8 mouse cellular contexts compared by ENCODE assay signal in the genomic region with DNA sequence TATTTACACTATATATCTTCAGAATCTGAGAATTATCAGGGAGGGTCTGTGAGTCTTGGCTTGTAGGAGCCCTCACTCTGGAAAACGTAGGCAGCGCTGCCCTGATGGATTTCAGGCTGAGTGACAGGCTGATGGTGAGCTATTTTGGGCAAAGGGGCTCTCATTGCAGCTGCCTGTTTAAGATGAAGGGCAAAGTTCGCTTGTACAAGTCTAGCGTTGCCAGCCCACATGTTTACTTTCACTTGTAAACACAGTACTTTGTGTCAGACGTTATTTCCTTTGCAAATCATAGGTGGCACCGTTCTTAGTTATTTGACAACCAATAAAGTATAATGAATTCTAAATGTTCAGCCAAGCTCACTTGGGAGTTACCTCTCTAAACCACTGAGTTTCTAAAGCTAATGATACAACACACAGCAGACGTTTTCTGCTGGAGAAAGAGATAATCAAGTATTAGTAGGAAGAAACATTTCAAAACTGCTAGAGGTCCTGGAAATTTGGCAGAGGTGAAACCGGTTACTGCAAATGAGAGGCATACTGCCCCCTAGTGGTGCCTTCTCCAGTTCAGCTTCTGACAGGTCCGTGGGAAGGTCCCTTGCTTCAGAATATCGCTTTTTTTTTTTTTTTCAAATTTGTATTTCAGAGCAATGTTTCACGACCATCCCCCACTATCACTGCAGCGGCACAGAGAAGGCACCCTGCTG. TPM values are rescaled to one million over a fixed set of nuclear protein-coding genes. Genes with fewer than 3 reads are reported as not detected.
DNase-seq lines count a peak whose midpoint lies in the region; ATAC-seq lines count a peak whose summit lies in the region.

No protein-coding gene starts in this region.

- H3K27me3 ChIP-seq in hindbrain, embryonic 10.5 days (ENCODE audit: insufficient read depth, poor library complexity, severe bottlenecking) = no peaks in the 10 kb centered on the region
- no peaks in the 10 kb centered on the region for H3K27me3 ChIP-seq in hindbrain, embryonic 12.5 days
- no peaks in the 10 kb centered on the region for H3K27me3 ChIP-seq in intestine, embryonic 14.5 days (replicated peaks; ENCODE audit: control insufficient read depth, insufficient read depth, low read length)
- H3K27me3 ChIP-seq in midbrain, embryonic 11.5 days (ENCODE audit: control insufficient read depth, insufficient read depth, low read length) = no peaks in the 10 kb centered on the region

- no peaks in the 10 kb centered on the region for H3K36me3 ChIP-seq in hindbrain, embryonic 10.5 days
- H3K36me3 ChIP-seq in hindbrain, embryonic 12.5 days = no peaks in the 10 kb centered on the region
- no peaks in the 10 kb centered on the region for H3K36me3 ChIP-seq in intestine, embryonic 14.5 days (ENCODE audit: control insufficient read depth, insufficient read depth, low read length)
- no peaks in the 10 kb centered on the region for H3K36me3 ChIP-seq in midbrain, embryonic 11.5 days (ENCODE audit: control insufficient read depth, insufficient read depth, low read length)

- no peak overlapping the region for H3K4me2 ChIP-seq in hindbrain, embryonic 12.5 days (replicated peaks)
- H3K4me2 ChIP-seq in intestine, embryonic 14.5 days (ENCODE audit: low read length) = 0 out of 2 replicates have a peak overlapping the region, but pooled peaks have one; percentile 3
- no peak overlapping the region for H3K4me2 ChIP-seq in midbrain, embryonic 11.5 days

- H3K27ac ChIP-seq in hindbrain, embryonic 10.5 days = no peak overlapping the region
- H3K27ac ChIP-seq in hindbrain, embryonic 12.5 days = no peak overlapping the region
- H3K27ac ChIP-seq in intestine, embryonic 14.5 days (ENCODE audit: low read depth) = no peak overlapping the region
- H3K27ac ChIP-seq in midbrain, embryonic 11.5 days (ENCODE audit: low read depth, low read length) = no peak overlapping the region

- 16% methylated on average over 12 of the region's 12 CpGs for WGBS in hindbrain, embryonic 10.5 days
- WGBS in hindbrain, embryonic 12.5 days = 16% methylated on average over 12 of the region's 12 CpGs
- 8% methylated on average over 12 of the region's 12 CpGs for WGBS in intestine, embryonic 14.5 days
- WGBS in midbrain, embryonic 11.5 days = 18% methylated on average over 12 of the region's 12 CpGs

- H3K9me3 ChIP-seq in hindbrain, embryonic 10.5 days = no peaks in the 10 kb centered on the region
- no peaks in the 10 kb centered on the region for H3K9me3 ChIP-seq in hindbrain, embryonic 12.5 days (replicated peaks)
- H3K9me3 ChIP-seq in intestine, embryonic 14.5 days (ENCODE audit: control insufficient read depth, low read length) = no peaks in the 10 kb centered on the region
- no peaks in the 10 kb centered on the region for H3K9me3 ChIP-seq in midbrain, embryonic 11.5 days (ENCODE audit: control insufficient read depth, low read length)

- ATAC-seq in hindbrain, embryonic 12.5 days (ENCODE audit: low FRiP score) = no peak
- 0 out of 2 replicates have a peak, but pooled peaks have one; percentile 60 for ATAC-seq in intestine, embryonic 14.5 days (replicated peaks; ENCODE audit: low FRiP score, low TSS enrichment, low read depth)
- ATAC-seq in midbrain, embryonic 11.5 days (ENCODE audit: low FRiP score) = peak; percentile 72

- DNase-seq in hindbrain, embryonic 10.5 days (ENCODE audit: low spot score) = peak; percentile 78
- DNase-seq in embryo, embryonic 10 days (ENCODE audit: low spot score) = peak; percentile 94
- DNase-seq in gastrocnemius, postnatal 14 days = peak; percentile 91
- DNase-seq in intestine, embryonic 14.5 days (ENCODE audit: low spot score) = peak; percentile 85
- DNase-seq in left cerebral cortex, postnatal 14 days (ENCODE audit: low spot score in 2 of 2) = peak; percentile 84 to 89
- peak; percentile 93 for DNase-seq in midbrain, embryonic 11.5 days (ENCODE audit: low spot score, missing footprints)
- DNase-seq in spleen, postnatal 10 days (ENCODE audit: low spot score in 2 of 2) = peak; percentile 46 to 87

- intact Hi-C loops in gastrocnemius, postnatal 14 days (cut with DNase I; ENCODE audit: low total_unique reads) = no loop called here
- intact Hi-C loops in left cerebral cortex, postnatal 14 days (cut with DNase I) = loop anchor here (2.0 to 5.0 kb wide), 2 partner anchors 46 to 148 kb away; partner anchors contain the start of gene Pdlim5

- H3K4me1 ChIP-seq in hindbrain, embryonic 10.5 days (replicated peaks) = peaks cover 20% of the 10 kb centered on the region
- H3K4me1 ChIP-seq in hindbrain, embryonic 12.5 days = no peaks in the 10 kb centered on the region
- H3K4me1 ChIP-seq in intestine, embryonic 14.5 days (replicated peaks; ENCODE audit: control insufficient read depth, insufficient read depth, low read length) = peaks cover 22% of the 10 kb centered on the region
- peaks cover 5% of the 10 kb centered on the region for H3K4me1 ChIP-seq in midbrain, embryonic 11.5 days (ENCODE audit: control insufficient read depth, insufficient read depth, low read length)

- no peak overlapping the region for H3K4me3 ChIP-seq in hindbrain, embryonic 10.5 days
- no peak overlapping the region for H3K4me3 ChIP-seq in hindbrain, embryonic 12.5 days
- H3K4me3 ChIP-seq in intestine, embryonic 14.5 days (ENCODE audit: low read depth, low read length) = no peak overlapping the region
- H3K4me3 ChIP-seq in midbrain, embryonic 11.5 days (ENCODE audit: low read depth, low read length) = no peak overlapping the region

- no peak overlapping the region for H3K9ac ChIP-seq in hindbrain, embryonic 12.5 days
- H3K9ac ChIP-seq in intestine, embryonic 14.5 days (ENCODE audit: low read length) = no peak overlapping the region
- no peak overlapping the region for H3K9ac ChIP-seq in midbrain, embryonic 11.5 days (ENCODE audit: low read length)

RNA-seq across cellular contexts. Expression of gene Pdlim5, which starts 47.7 kb away (rescaled TPM):
- 14.6 and 19.3 TPM in 2 replicates for polyA plus RNA-seq in hindbrain, embryonic 10.5 days (2016; fragmentation: Nextera tagmentation; extraction: Ambion mirVana)
- 20.2 and 21.9 TPM in 2 replicates for polyA plus RNA-seq in hindbrain, embryonic 12.5 days (2016; fragmentation: Nextera tagmentation; extraction: Ambion mirVana)
- 100 to 1,000 TPM; 452 to 543 TPM for total RNA-seq in gastrocnemius, postnatal 14 days (2021)
- 30.5 and 33.2 TPM in 2 replicates for polyA plus RNA-seq in intestine, embryonic 14.5 days (2014; fragmentation: Nextera tagmentation; extraction: Ambion mirVana)
- total RNA-seq in left cerebral cortex, postnatal 14 days (2021) = 10 to 100 TPM; 18.9 to 20.4 TPM
- 17.5 and 20.3 TPM in 2 replicates for polyA plus RNA-seq in midbrain, embryonic 11.5 days (2014; fragmentation: Nextera tagmentation; extraction: Ambion mirVana)

RNA-seq across cellular contexts. Expression of gene Gbp5, which starts 50.6 kb away (rescaled TPM):
- 0.07 TPM in 1 of 2 replicates, not detected in the other for polyA plus RNA-seq in hindbrain, embryonic 10.5 days (2016; fragmentation: Nextera tagmentation; extraction: Ambion mirVana)
- 0.05 TPM in 1 of 2 replicates, not detected in the other for polyA plus RNA-seq in hindbrain, embryonic 12.5 days (2016; fragmentation: Nextera tagmentation; extraction: Ambion mirVana)
- 1 to 10 TPM; 2.2 to 2.3 TPM for total RNA-seq in gastrocnemius, postnatal 14 days (2021)
- polyA plus RNA-seq in intestine, embryonic 14.5 days (2014; fragmentation: Nextera tagmentation; extraction: Ambion mirVana) = 0.09 and 0.27 TPM in 2 replicates
- total RNA-seq in left cerebral cortex, postnatal 14 days (2021) = 1 to 10 TPM; 2.0 to 2.2 TPM
- not detected in 2 replicates for polyA plus RNA-seq in midbrain, embryonic 11.5 days (2014; fragmentation: Nextera tagmentation; extraction: Ambion mirVana)
